Mouse (Mus musculus): Measurements from ENCODE around the gene Dkk3.

The Dkk3 gene

GRCm38 (mm10) chr7:112169955-112170692 lies 11.3 kb upstream of the Dkk3 start:
- ATAC-seq (ENCODE audit: low TSS enrichment), result 0 out of 2 replicates have a peak, but pooled peaks have one; percentile 22

GRCm38 (mm10) chr7:112165593-112165992 lies 6.7 kb upstream of the Dkk3 start:
- ATAC-seq (ENCODE audit: low TSS enrichment), result peak; percentile 67

GRCm38 (mm10) chr7:112165032-112165431 lies 6.2 kb upstream of the Dkk3 start:
- peak; percentile 62 for ATAC-seq (ENCODE audit: low TSS enrichment)

GRCm38 (mm10) chr7:112164430-112164829 lies 5.6 kb upstream of the Dkk3 start:
- no peak for ATAC-seq (ENCODE audit: low TSS enrichment)

GRCm38 (mm10) chr7:112159835-112160234 lies 978 bp upstream of the Dkk3 start:
- no peak for ATAC-seq (ENCODE audit: low TSS enrichment)

GRCm38 (mm10) chr7:112158316-112158741 lies 528 bp downstream of the Dkk3 start:
- ATAC-seq (ENCODE audit: low TSS enrichment), result no peak; the same call in none of the 2 replicates

- peak; percentile 22; the same call in 1 of the 2 replicates for ATAC-seq (ENCODE audit: low TSS enrichment)
Measured at GRCm38 (mm10) chr7:112157584-112158315, 1.1 kb downstream of the Dkk3 start.

GRCm38 (mm10) chr7:112155194-112155593 lies 3.7 kb downstream of the Dkk3 start:
- no peak for ATAC-seq (ENCODE audit: low TSS enrichment)

- ATAC-seq (ENCODE audit: low TSS enrichment), result no peak
Measured at GRCm38 (mm10) chr7:112154445-112154844, 4.4 kb downstream of the Dkk3 start.

GRCm38 (mm10) chr7:112149113-112149512 lies 9.7 kb downstream of the Dkk3 start:
- no peak for ATAC-seq (ENCODE audit: low TSS enrichment)

- no peak for ATAC-seq (ENCODE audit: low TSS enrichment)
Measured at GRCm38 (mm10) chr7:112147979-112148378, 10.9 kb downstream of the Dkk3 start.

GRCm38 (mm10) chr7:112144646-112145179 lies 14.1 kb downstream of the Dkk3 start:
- no peak for ATAC-seq (ENCODE audit: low TSS enrichment)

GRCm38 (mm10) chr7:112143978-112144377 lies 14.9 kb downstream of the Dkk3 start:
- ATAC-seq (ENCODE audit: low TSS enrichment), result no peak

GRCm38 (mm10) chr7:112143090-112143500 lies 15.8 kb downstream of the Dkk3 start:
- ATAC-seq (ENCODE audit: low TSS enrichment), result no peak

GRCm38 (mm10) chr7:112142616-112143015 lies 16.2 kb downstream of the Dkk3 start:
- ATAC-seq (ENCODE audit: low TSS enrichment), result no peak

- no peak for ATAC-seq (ENCODE audit: low TSS enrichment)
Measured at GRCm38 (mm10) chr7:112140725-112141124, 18.1 kb downstream of the Dkk3 start.

GRCm38 (mm10) chr7:112138509-112139405 lies 20.1 kb downstream of the Dkk3 start:
- no peak for ATAC-seq (ENCODE audit: low TSS enrichment)

GRCm38 (mm10) chr7:112138168-112138508 lies 20.7 kb downstream of the Dkk3 start:
- no peak for ATAC-seq (ENCODE audit: low TSS enrichment)

- ATAC-seq (ENCODE audit: low TSS enrichment), result no peak
Measured at GRCm38 (mm10) chr7:112136537-112136936, 22.3 kb downstream of the Dkk3 start.

GRCm38 (mm10) chr7:112135161-112135560 lies 23.7 kb downstream of the Dkk3 start:
- ATAC-seq (ENCODE audit: low TSS enrichment), result no peak

- no peak for ATAC-seq (ENCODE audit: low TSS enrichment)
Measured at GRCm38 (mm10) chr7:112133277-112133676, 25.6 kb downstream of the Dkk3 start.

GRCm38 (mm10) chr7:112132005-112132404 lies 26.9 kb downstream of the Dkk3 start:
- no peak for ATAC-seq (ENCODE audit: low TSS enrichment)
